Mouse (Mus musculus) limb, embryonic 12.5 days (tissue): ENCODE measurements around the gene Hltf. TPM values are rescaled to one million over a fixed set of nuclear protein-coding genes. Genes with fewer than 3 reads are reported as not detected.
"Not testable (repeated sequence)": the region's sequence is repeated elsewhere in the genome, so short reads cannot be mapped to it uniquely, and the experiment has no call there.

ENCODE experiments used
- ATAC-seq: fragments of 200-750 bp; cut with Nextera tagmentation; 2 replicates; pipeline ENCODE4 v1.8.0; 2017; ENCODE audit warnings: low read depth, moderate TSS enrichment; ENCODE audit not compliant: insufficient number of reproducible peaks, insufficient read depth, low FRiP score, low TSS enrichment
- H3K27ac ChIP-seq: fragments of 300-500 bp; sonication (generic); 2 replicates; pipeline ENCODE4 v1.5.1; 2016; ENCODE audit warnings: mild to moderate bottlenecking, moderate library complexity
- H3K27me3 ChIP-seq: fragments of 300-500 bp; sonication (generic); 2 replicates; pipeline ENCODE4 v1.6.1; 2016; ENCODE audit warnings: mild to moderate bottlenecking, moderate library complexity
- H3K36me3 ChIP-seq: fragments of 300-500 bp; sonication (generic); 2 replicates; pipeline ENCODE4 v1.6.1; 2016; ENCODE audit warnings: mild to moderate bottlenecking, moderate library complexity
- H3K4me1 ChIP-seq: fragments of 300-500 bp; sonication (generic); replicated peaks from 2 replicates; pipeline ENCODE4 v1.6.1; 2016
- H3K4me2 ChIP-seq: fragments of 300-500 bp; sonication (generic); 2 replicates; pipeline ENCODE4 v1.6.1; 2016; ENCODE audit warnings: mild to moderate bottlenecking, moderate library complexity
- H3K4me3 ChIP-seq: fragments of 300-500 bp; sonication (generic); replicated peaks from 2 replicates; pipeline ENCODE4 v1.5.1; 2016; ENCODE audit warnings: mild to moderate bottlenecking
- H3K9ac ChIP-seq: fragments of 300-500 bp; sonication (generic); replicated peaks from 2 replicates; pipeline ENCODE4 v1.6.1; 2016; ENCODE audit warnings: mild to moderate bottlenecking, moderate library complexity
- H3K9me3 ChIP-seq: fragments of 300-500 bp; sonication (generic); 2 replicates; pipeline ENCODE4 v1.6.1; 2016; ENCODE audit warnings: mild to moderate bottlenecking, moderate library complexity
- WGBS: fragments of 180-500 bp; shearing (Covaris S2); methylation state at CpG from one replicate; pipeline ENCODE4 v1.1.7; 2016; 5-methylcytosine and 5-hydroxymethylcytosine counted together
- polyA plus RNA-seq: library from polyadenylated mRNA; unstranded; fragments of >200 nt; fragmentation: Nextera tagmentation; extraction: Ambion mirVana; gene quantifications from 2 replicates; pipeline ENCODE4 v1.2.1, GENCODE M21; 2016

Gene Hltf
- polyA plus RNA-seq, 1 experiment from 2014 or later: 20.0 TPM

- peak overlapping the region; percentile 81 for H3K4me3 ChIP-seq
- peak overlapping the region; percentile 67 for H3K4me2 ChIP-seq
- H3K27me3 ChIP-seq: no peaks in the 10 kb centered on the region
- peaks cover 11% of the 10 kb centered on the region for H3K4me1 ChIP-seq
- peak overlapping the region; percentile 63; the same call in 1 of the 2 replicates for H3K9ac ChIP-seq
- H3K36me3 ChIP-seq: no peaks in the 10 kb centered on the region
- no peak overlapping the region for H3K27ac ChIP-seq
- 19% methylated on average over 10 of the region's 10 CpGs for WGBS
- ATAC-seq: no peak
- H3K9me3 ChIP-seq: no peaks in the 10 kb centered on the region
These were observed 23.6 kb upstream of the Hltf start for GRCm38 (mm10) chr3:20033761-20034718.

- peak within 1 kb of the TSS; percentile 67 for H3K4me2 ChIP-seq
- under 1% methylated on average over 47 of the region's 47 CpGs for WGBS
- peak within 1 kb of the TSS; percentile 81 for H3K4me3 ChIP-seq
- peaks cover 11% of the 10 kb centered on the region for H3K4me1 ChIP-seq
- H3K9me3 ChIP-seq: no peaks in the 10 kb centered on the region
- H3K27me3 ChIP-seq: no peaks in the 10 kb centered on the region
- peak; percentile 100 for ATAC-seq
- 0 out of 2 replicates have a peak within 1 kb of the TSS, but pooled peaks have one; percentile 20 for H3K27ac ChIP-seq
- no peaks in the 10 kb centered on the region for H3K36me3 ChIP-seq
- peak within 1 kb of the TSS; percentile 63 for H3K9ac ChIP-seq
These were observed 22.7 kb upstream of the Hltf start, which contains the start of gene Hps3 for GRCm38 (mm10) chr3:20034719-20035404. TSS of gene Hps3 (minus strand) at chr3:20035315.

GRCm38 (mm10) chr3:20036069-20036468 lies 21.5 kb upstream of the Hltf start:
- Histone ChIP-seq H3K9ac (no peak overlapping the region), H3K4me3 (no peak overlapping the region), H3K36me3 (no peaks in the 10 kb centered on the region), H3K4me2 (no peak overlapping the region), H3K4me1 (peaks cover 11% of the 10 kb centered on the region), H3K27ac (no peak overlapping the region), H3K27me3 (no peaks in the 10 kb centered on the region), H3K9me3 (no peaks in the 10 kb centered on the region)
- ATAC-seq: no peak
- 79% methylated on average over 4 of the region's 4 CpGs for WGBS

- H3K4me2 ChIP-seq, H3K27ac ChIP-seq, ATAC-seq, H3K36me3 ChIP-seq, H3K9me3 ChIP-seq, H3K27me3 ChIP-seq, H3K9ac ChIP-seq, H3K4me3 ChIP-seq, H3K4me1 ChIP-seq: not testable (repeated sequence)
- WGBS: 91% methylated on average over 7 of the region's 7 CpGs
These were observed 16.1 kb upstream of the Hltf start for GRCm38 (mm10) chr3:20041461-20041860.

- WGBS: 73% methylated on average over 3 of the region's 3 CpGs
- H3K36me3 ChIP-seq, H3K4me2 ChIP-seq, H3K9ac ChIP-seq, ATAC-seq, H3K27ac ChIP-seq, H3K4me3 ChIP-seq, H3K9me3 ChIP-seq, H3K27me3 ChIP-seq, H3K4me1 ChIP-seq: not testable (repeated sequence)
These were observed 12.9 kb upstream of the Hltf start for GRCm38 (mm10) chr3:20044736-20045135.

- H3K4me3 ChIP-seq: peak overlapping the region; percentile 74
- no peaks in the 10 kb centered on the region for H3K9me3 ChIP-seq
- peaks cover 5% of the 10 kb centered on the region for H3K4me1 ChIP-seq
- H3K27me3 ChIP-seq: no peaks in the 10 kb centered on the region
- H3K9ac ChIP-seq: peak overlapping the region; percentile 65
- under 1% methylated on average over 6 of the region's 9 CpGs for WGBS
- peak overlapping the region; percentile 78 for H3K27ac ChIP-seq
- no peak for ATAC-seq
- H3K36me3 ChIP-seq: peaks cover 11% of the 10 kb centered on the region; the same call in 1 of the 2 replicates
- peak overlapping the region; percentile 61 for H3K4me2 ChIP-seq
These were observed 558 bp downstream of the Hltf start for GRCm38 (mm10) chr3:20058197-20058541.

GRCm38 (mm10) chr3:20076145-20077053 lies 18.8 kb downstream of the Hltf start:
- Histone ChIP-seq H3K4me3 (no peak overlapping the region), H3K4me1 (no peaks in the 10 kb centered on the region), H3K27me3 (no peaks in the 10 kb centered on the region), H3K27ac (no peak overlapping the region), H3K9me3 (no peaks in the 10 kb centered on the region), H3K36me3 (peaks cover 42% of the 10 kb centered on the region), H3K4me2 (no peak overlapping the region), H3K9ac (no peak overlapping the region)
- 86% methylated on average over 11 of the region's 11 CpGs for WGBS
- no peak for ATAC-seq

GRCm38 (mm10) chr3:20082161-20082560 lies 24.6 kb downstream of the Hltf start:
- 82% methylated on average over 3 of the region's 3 CpGs for WGBS
- H3K27ac ChIP-seq: no peak overlapping the region
- no peak overlapping the region for H3K4me3 ChIP-seq
- ATAC-seq: no peak
- H3K9me3 ChIP-seq: no peaks in the 10 kb centered on the region
- peaks cover 44% of the 10 kb centered on the region for H3K36me3 ChIP-seq
- H3K4me1 ChIP-seq: no peaks in the 10 kb centered on the region
- H3K27me3 ChIP-seq: no peaks in the 10 kb centered on the region
- H3K9ac ChIP-seq: no peak overlapping the region
- H3K4me2 ChIP-seq: no peak overlapping the region

GRCm38 (mm10) chr3:20103830-20104229 lies 46.2 kb downstream of the Hltf start:
- Histone ChIP-seq H3K4me3 (no peak overlapping the region), H3K9ac (no peak overlapping the region), H3K4me1 (no peaks in the 10 kb centered on the region), H3K27ac (no peak overlapping the region), H3K27me3 (no peaks in the 10 kb centered on the region), H3K9me3 (no peaks in the 10 kb centered on the region), H3K36me3 (peaks cover 35% of the 10 kb centered on the region), H3K4me2 (no peak overlapping the region)
- no peak for ATAC-seq
- WGBS: 83% methylated on average over 3 of the region's 3 CpGs

GRCm38 (mm10) chr3:20104318-20104717 lies 46.7 kb downstream of the Hltf start:
- Histone ChIP-seq H3K9me3 (no peaks in the 10 kb centered on the region), H3K36me3 (peaks cover 40% of the 10 kb centered on the region), H3K4me2 (no peak overlapping the region), H3K4me3 (no peak overlapping the region), H3K27ac (no peak overlapping the region), H3K4me1 (no peaks in the 10 kb centered on the region), H3K9ac (no peak overlapping the region), H3K27me3 (no peaks in the 10 kb centered on the region)
- WGBS: 94% methylated on average over 8 of the region's 8 CpGs
- no peak for ATAC-seq
